Mouse (Mus musculus) left cerebral cortex, adult 2 months (tissue): ENCODE measurements around the gene Npdc1. TPM values are rescaled to one million over a fixed set of nuclear protein-coding genes. Genes with fewer than 3 reads are reported as not detected.

Experiments used
- DNase-seq, 2 experiments: peaks; one replicate each; pipeline ENCODE4 v3.0.0; 2021 to 2022; ENCODE audit warnings: low spot score in 2 of 2, mixed read lengths in 1 of 2; ENCODE audit errors: extremely low spot score in 1 of 2
- H3K27ac ChIP-seq: fragments of 200-600 bp; 2 replicates; pipeline ENCODE4 v1.8.1; 2022
- H3K4me3 ChIP-seq: fragments of 200-600 bp; 2 replicates; pipeline ENCODE4 v1.8.1; 2022
- CTCF ChIP-seq: fragments of 200-600 bp; IDR thresholded peaks from 2 replicates; pipeline ENCODE4 v1.8.1; 2022; ENCODE audit warnings: antibody characterized with exemption, mild to moderate bottlenecking, moderate library complexity
- intact Hi-C: fragments of 180-260 bp; cut with DNase I; formaldehyde crosslinking; loops from one replicate; pipeline ENCODE4 v1.15.1; 2025
- long read RNA-seq, 2 experiments: library from polyadenylated mRNA; stranded (forward); transcript quantifications; one replicate each; pipeline ENCODE4 v2.0.0; 2021; ENCODE audit warnings: borderline mapping rate in 2 of 2
- total RNA-seq, 2 experiments: library from RNA; stranded (reverse); gene quantifications; 2 replicates each; pipeline ENCODE4 v1.2.3; 2021

Gene Npdc1
- 100 to 1,000 TPM; 337 to 366 TPM for total RNA-seq
- long read RNA-seq, experiment 1, transcript Npdc1-202 (9 exons, 1,485 nt) = major isoform, 160 of 220 reads
- long read RNA-seq, experiment 1, partial matches to known transcripts = 6 of 220 reads
- long read RNA-seq, experiment 1, other reads (novel, unspliced or antisense) = 51 of 220 reads
- long read RNA-seq, experiment 2, transcript Npdc1-202 (9 exons, 1,485 nt) = major isoform, 120 of 191 reads
- long read RNA-seq, experiment 2, partial matches to known transcripts = 13 of 191 reads
- long read RNA-seq, experiment 2, other reads (novel, unspliced or antisense) = 56 of 191 reads

GRCm38 (mm10) chr2:25399051-25399450 lies at the start of gene Npdc1:
Gene Npdc1, plus strand, starts transcription at chr2:25399351.
- H3K4me3 ChIP-seq = no peak within 1 kb of the TSS
- TF ChIP-seq CTCF = no peak
- H3K27ac ChIP-seq = no peak within 1 kb of the TSS
- no peak for DNase-seq
- intact Hi-C loops = no loop called here

GRCm38 (mm10) chr2:25349499-25349898 lies 49.7 kb upstream of the Npdc1 start:
- Histone ChIP-seq H3K4me3 (no peak overlapping the region), H3K27ac (no peak overlapping the region)
- intact Hi-C loops = no loop called here
- no peak for DNase-seq
- no peak for TF ChIP-seq CTCF

DNA sequence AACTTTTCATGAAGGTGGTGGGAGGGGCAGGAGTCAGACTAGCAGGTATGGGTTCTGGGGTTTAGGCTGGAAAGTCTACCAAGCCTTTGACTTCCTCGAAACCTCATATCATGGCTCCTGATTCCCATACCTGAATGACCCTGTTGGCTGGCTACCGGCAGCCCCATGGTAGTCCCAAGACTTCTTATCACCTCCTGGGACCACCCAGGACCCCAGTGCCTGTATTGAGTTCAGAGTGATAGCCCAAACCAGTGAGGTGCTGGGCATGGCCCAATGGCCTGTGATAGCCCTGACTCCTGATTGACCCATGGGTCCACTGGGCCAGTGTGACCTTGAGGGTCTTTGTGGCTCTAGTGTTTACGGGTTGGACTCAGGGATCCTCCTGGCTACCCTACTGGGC lies 48.5 kb upstream of the Npdc1 start:
- H3K27ac ChIP-seq = no peak overlapping the region
- DNase-seq = no peak
- H3K4me3 ChIP-seq = no peak overlapping the region
- intact Hi-C loops = no loop called here
- no peak for TF ChIP-seq CTCF

GRCm38 (mm10) chr2:25354211-25354610 lies 44.9 kb upstream of the Npdc1 start:
- H3K4me3 ChIP-seq = no peak overlapping the region
- no peak for DNase-seq
- intact Hi-C loops = no loop called here
- no peak for TF ChIP-seq CTCF
- no peak overlapping the region for H3K27ac ChIP-seq

DNA sequence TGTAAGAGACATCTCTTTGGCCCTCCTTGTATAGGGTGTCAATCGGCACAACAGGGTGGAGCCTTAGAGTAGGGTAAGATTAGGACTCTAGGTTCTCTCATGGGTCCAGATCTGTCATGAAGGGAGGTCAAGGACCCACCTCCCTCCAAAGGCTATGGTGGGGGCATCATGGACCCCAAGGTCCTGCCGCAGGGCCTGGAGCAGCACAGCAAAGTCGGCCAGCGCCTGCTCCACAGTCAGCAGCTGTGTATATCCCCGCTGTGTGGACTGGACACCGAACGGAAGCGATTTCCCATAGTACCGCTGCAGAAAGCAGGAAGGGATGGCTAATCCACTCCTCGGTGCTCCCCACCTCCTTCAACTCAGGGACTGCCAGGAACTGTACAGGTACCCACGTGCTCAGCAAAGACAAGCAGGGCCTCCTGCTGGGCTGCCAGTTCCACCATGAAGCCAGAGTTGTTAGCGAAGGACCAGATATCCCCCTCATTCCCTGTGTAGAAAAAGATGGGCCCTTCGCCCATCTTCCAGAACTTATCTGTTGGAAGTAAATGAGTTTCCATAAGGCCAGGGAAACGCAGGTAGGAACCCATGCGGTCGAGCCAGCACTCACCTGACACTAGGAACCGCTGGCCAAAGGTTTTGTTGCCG lies 43.6 kb upstream of the Npdc1 start:
- DNase-seq = no peak
- Histone ChIP-seq H3K4me3 (peak overlapping the region; percentile 52), H3K27ac (no peak overlapping the region)
- intact Hi-C loops = no loop called here
- no peak for TF ChIP-seq CTCF

GRCm38 (mm10) chr2:25356208-25357079 lies 42.7 kb upstream of the Npdc1 start, which contains the start of gene Dpp7:
Gene Dpp7, minus strand, starts transcription at chr2:25356359.
- intact Hi-C loops = no loop called here
- DNase-seq = peak; percentile 80 to 82
- TF ChIP-seq CTCF = no peak
- peak within 1 kb of the TSS; percentile 52 for H3K4me3 ChIP-seq
- 0 out of 2 replicates have a peak within 1 kb of the TSS, but pooled peaks have one; percentile 11 for H3K27ac ChIP-seq

DNA sequence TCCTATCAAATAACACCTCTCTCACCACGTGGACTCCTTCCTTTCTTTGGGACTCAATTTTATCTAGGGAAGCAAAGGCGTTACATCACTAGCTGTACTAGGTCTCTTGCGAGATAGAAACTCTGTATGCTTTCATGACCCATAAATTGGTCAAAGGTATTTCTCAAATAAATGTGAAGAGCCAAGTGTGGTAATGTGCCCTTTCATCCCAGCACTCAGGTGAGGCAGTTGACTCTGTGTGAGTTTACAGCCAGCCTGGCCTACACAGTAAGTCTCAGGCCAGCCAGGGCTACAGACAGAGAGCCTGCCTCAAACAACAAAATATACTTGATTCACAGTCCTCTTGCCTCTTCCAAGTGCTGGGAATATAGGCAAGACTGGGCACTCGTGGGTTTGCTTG lies 39.3 kb upstream of the Npdc1 start:
- Histone ChIP-seq H3K4me3 (no peak overlapping the region), H3K27ac (no peak overlapping the region)
- intact Hi-C loops = no loop called here
- no peak for TF ChIP-seq CTCF
- DNase-seq = no peak

GRCm38 (mm10) chr2:25363478-25364178 lies 35.5 kb upstream of the Npdc1 start:
- intact Hi-C loops = no loop called here
- Histone ChIP-seq H3K4me3 (no peak overlapping the region), H3K27ac (no peak overlapping the region)
- no peak for TF ChIP-seq CTCF
- no peak for DNase-seq

- TF ChIP-seq CTCF = no peak
- Histone ChIP-seq H3K27ac (no peak overlapping the region), H3K4me3 (no peak overlapping the region; the same call in 1 of the 2 replicates)
- intact Hi-C loops = no loop called here
- no peak for DNase-seq
Measured at GRCm38 (mm10) chr2:25364313-25364712, 34.8 kb upstream of the Npdc1 start.

DNA sequence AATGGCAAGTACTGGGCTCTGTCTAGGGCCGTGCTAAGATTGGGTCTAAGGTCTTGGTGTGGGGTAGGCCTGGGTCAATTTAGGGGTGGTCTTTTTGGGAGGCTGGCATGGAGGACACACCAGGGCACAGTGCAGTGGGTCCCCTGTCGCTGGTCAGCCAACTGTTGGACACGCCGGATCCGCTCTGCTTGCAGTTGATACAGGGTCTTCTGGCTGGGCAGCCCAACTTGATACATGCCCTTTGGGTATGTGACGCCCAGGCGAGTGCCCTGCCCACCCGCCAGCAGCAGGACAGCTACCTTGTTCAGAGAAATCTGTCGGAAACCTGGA lies 34.4 kb upstream of the Npdc1 start:
- no peak for DNase-seq
- H3K27ac ChIP-seq = peak overlapping the region; percentile 87
- no peak for TF ChIP-seq CTCF
- peak overlapping the region; percentile 80 for H3K4me3 ChIP-seq
- intact Hi-C loops = no loop called here

GRCm38 (mm10) chr2:25365091-25365761 lies 33.9 kb upstream of the Npdc1 start, which contains the start of gene Uap1l1:
Gene Uap1l1, minus strand, starts transcription at chr2:25365682.
- Histone ChIP-seq H3K4me3 (peak within 1 kb of the TSS; percentile 80), H3K27ac (peak within 1 kb of the TSS; percentile 87)
- peak; percentile 57 to 70 for DNase-seq
- no peak for TF ChIP-seq CTCF
- intact Hi-C loops = no loop called here
